Mouse (Mus musculus) myocyte (in vitro differentiated cells): ENCODE measurements around the gene Syn2.

Experiments
- E2F4 ChIP-seq: IDR thresholded peaks from one replicate; pipeline ENCODE4 v1.6.1; 2011; ENCODE audit warnings: mild to moderate bottlenecking, control low read depth, moderate library complexity; ENCODE audit not compliant: insufficient read depth
- POLR2A ChIP-seq: IDR thresholded peaks from one replicate; pipeline ENCODE4 v1.6.1; 2011; ENCODE audit warnings: low read depth, mild to moderate bottlenecking, control low read depth, moderate library complexity; ENCODE audit not compliant: insufficient read length
- USF1 ChIP-seq: IDR thresholded peaks from one replicate; pipeline ENCODE4 v1.6.1; 2011; ENCODE audit warnings: low read depth, mild to moderate bottlenecking, control low read depth, moderate library complexity

DNA sequence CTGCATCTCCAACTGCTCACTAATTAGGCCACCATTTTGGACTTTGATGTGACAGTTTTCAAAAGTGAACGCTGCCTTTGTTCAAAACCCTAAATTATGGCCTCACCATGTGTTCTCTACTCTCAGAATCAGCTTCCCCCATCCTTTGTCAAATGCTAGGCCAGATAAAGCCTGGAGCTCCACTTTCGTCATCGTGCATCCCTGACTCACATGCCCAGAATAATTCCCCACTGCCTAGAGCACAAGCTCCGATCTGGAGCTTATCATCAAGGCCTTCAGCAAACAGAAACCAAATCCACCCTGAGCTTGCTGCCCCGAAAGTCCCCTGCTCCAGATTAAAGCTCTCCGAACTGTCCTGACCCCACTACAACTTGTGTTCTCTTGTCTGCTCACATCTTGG lies 157.9 kb downstream of the Syn2 start:
- TF ChIP-seq USF1 (no peak), POLR2A (no peak), E2F4 (no peak)
